Mouse (Mus musculus): Measurements from ENCODE around the gene Myo15.

DNA sequence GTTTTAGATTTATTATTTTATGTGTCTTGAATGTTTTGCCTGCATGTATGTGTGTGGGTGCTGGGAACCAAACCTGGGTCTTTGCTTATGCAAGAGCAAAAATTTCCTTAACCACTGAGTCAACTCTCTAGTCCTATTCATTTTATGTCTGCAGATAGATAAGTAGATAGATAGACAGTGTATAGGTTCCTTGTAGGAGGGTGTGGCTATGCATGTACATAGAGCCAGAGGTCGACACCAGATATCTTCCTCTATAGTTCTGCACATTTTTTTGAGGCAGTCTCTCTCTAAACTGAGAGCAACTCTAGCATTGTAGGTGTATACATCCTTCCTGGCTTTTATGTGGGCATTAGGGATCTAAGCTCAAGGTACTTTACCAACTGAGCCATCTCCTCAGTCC, 34.0 kb upstream of the Myo15 start:
- TF ChIP-seq CTCF (IDR thresholded peaks at IDR 0.05; ENCODE audit: control insufficient read depth, insufficient read depth, insufficient replicate concordance, low read depth, low read length) (no peak), POLR2A (IDR thresholded peaks at IDR 0.05; ENCODE audit: control insufficient read depth, low read depth, low read length) (no peak)

Data from testis, adult 2 months (tissue).